In the genomic region with DNA sequence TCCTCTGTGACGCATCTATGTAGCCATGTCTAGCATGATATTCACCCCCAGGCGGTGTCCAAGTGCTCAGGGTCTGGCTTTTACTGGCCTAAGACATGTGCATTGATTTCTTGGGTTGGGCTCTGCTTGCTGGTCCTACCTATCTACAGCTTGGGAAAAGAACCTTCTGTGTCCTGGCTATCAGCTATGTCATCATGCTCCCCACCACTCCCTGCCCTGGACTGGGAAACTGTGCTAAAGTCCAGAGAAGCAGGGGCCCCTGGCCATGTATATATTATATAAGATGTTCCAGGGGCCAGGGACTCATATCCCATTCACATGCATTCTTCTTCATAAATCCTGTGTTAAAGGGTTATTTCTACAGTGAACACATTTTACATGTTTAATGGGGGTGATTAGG, we compare ENCODE assay signal across 16 mouse cellular contexts.
"Had no signal": no experiment of that assay in that cellular context is flagged by ENCODE, and none has a peak within 500 bp of the region (broad histone marks: within the 10 kb centered on the region; RNA-seq: fewer than 3 reads in every experiment).

No protein-coding gene starts in this region.

- H3K4me1 ChIP-seq: liver, embryonic 13.5 days; liver, embryonic 15.5 days; megakaryocyte, embryonic 14.5 days; midbrain, embryonic 13.5 days; midbrain, embryonic 15.5 days had no signal

- ATAC-seq: liver, postnatal 0 days; midbrain, embryonic 13.5 days; midbrain, embryonic 15.5 days had no signal

- H3K4me2 ChIP-seq: liver, embryonic 13.5 days; liver, embryonic 15.5 days; midbrain, embryonic 11.5 days; midbrain, embryonic 13.5 days; midbrain, embryonic 15.5 days; neural tube, embryonic 12.5 days had no signal

- H3K9me3 ChIP-seq: liver, embryonic 13.5 days; liver, embryonic 15.5 days; megakaryocyte, embryonic 14.5 days; midbrain, embryonic 13.5 days; midbrain, embryonic 15.5 days; neural tube, embryonic 12.5 days had no signal

- H3K36me3 ChIP-seq: liver, embryonic 13.5 days; liver, embryonic 15.5 days; midbrain, embryonic 13.5 days; midbrain, embryonic 15.5 days; neural tube, embryonic 12.5 days had no signal

- DNase-seq: liver, embryonic 13.5 days; liver, postnatal 0 days; lung, adult 2 months; lung, postnatal 10 days; lung, postnatal 36 days; right cerebral cortex, postnatal 14 days; thymus, adult 18-20 months; thymus, postnatal 14 days; thymus, postnatal 36 days had no signal

- H3K27ac ChIP-seq: liver, embryonic 13.5 days; liver, embryonic 15.5 days; macrophage; midbrain, embryonic 13.5 days; midbrain, embryonic 15.5 days; neural tube, embryonic 12.5 days had no signal

- H3K27me3 ChIP-seq: liver, embryonic 13.5 days; liver, embryonic 15.5 days; megakaryocyte, embryonic 14.5 days; midbrain, embryonic 13.5 days; midbrain, embryonic 15.5 days; neural tube, embryonic 12.5 days had no signal

- H3K9ac ChIP-seq: liver, embryonic 13.5 days; liver, embryonic 15.5 days; liver, postnatal 0 days; midbrain, embryonic 13.5 days; midbrain, embryonic 15.5 days; neural tube, embryonic 12.5 days had no signal

- H3K4me3 ChIP-seq: liver, embryonic 13.5 days; liver, embryonic 15.5 days; megakaryocyte, embryonic 14.5 days; midbrain, embryonic 13.5 days; midbrain, embryonic 15.5 days; neural tube, embryonic 12.5 days had no signal
